Mouse (Mus musculus) midbrain, embryonic 14.5 days (tissue): ENCODE results near the gene Hapln4. TPM values are rescaled to one million over a fixed set of nuclear protein-coding genes. Genes with fewer than 3 reads are reported as not detected.
A peak's percentile ranks its signal among the peaks of the same experiment; 100 is the strongest.
"Not testable (repeated sequence)": the region's sequence is repeated elsewhere in the genome, so short reads cannot be mapped to it uniquely, and the experiment has no call there.

Source experiments
- ATAC-seq: fragments of 200-750 bp; cut with Nextera tagmentation; 2 replicates; pipeline ENCODE4 v1.8.0; 2017; ENCODE audit warnings: moderate number of reproducible peaks, moderate library complexity; ENCODE audit not compliant: low FRiP score, low TSS enrichment
- DNase-seq: peaks from one replicate; pipeline ENCODE4 v3.0.0-alpha.2; 2015
- H3K27ac ChIP-seq: fragments of 300-500 bp; sonication (generic); replicated peaks from 2 replicates; pipeline ENCODE4 v1.5.1; 2014; ENCODE audit warnings: mild to moderate bottlenecking, low read depth, low read length, moderate library complexity
- H3K27me3 ChIP-seq: fragments of 300-500 bp; sonication (generic); 2 replicates; pipeline ENCODE4 v1.6.1; 2014; ENCODE audit warnings: low read length, control low read depth, mixed read lengths; ENCODE audit not compliant: control insufficient read depth, insufficient read depth
- H3K36me3 ChIP-seq: fragments of 300-500 bp; sonication (generic); 2 replicates; pipeline ENCODE4 v1.6.1; 2014; ENCODE audit warnings: low read length, control low read depth; ENCODE audit not compliant: control insufficient read depth, insufficient read depth
- H3K4me1 ChIP-seq: fragments of 300-500 bp; sonication (generic); 2 replicates; pipeline ENCODE4 v1.6.1; 2014; ENCODE audit warnings: mild to moderate bottlenecking, antibody characterized with exemption, low read length, control low read depth; ENCODE audit not compliant: control insufficient read depth, insufficient read depth
- H3K4me2 ChIP-seq: fragments of 300-500 bp; sonication (generic); 2 replicates; pipeline ENCODE4 v1.6.1; 2014; ENCODE audit warnings: mild to moderate bottlenecking, low read length, moderate library complexity
- H3K4me3 ChIP-seq: fragments of 300-500 bp; sonication (generic); replicated peaks from 2 replicates; pipeline ENCODE4 v1.5.1; 2014; ENCODE audit warnings: low read depth, low read length
- H3K9ac ChIP-seq: fragments of 300-500 bp; sonication (generic); replicated peaks from 2 replicates; pipeline ENCODE4 v1.6.1; 2014; ENCODE audit warnings: mild to moderate bottlenecking, low read length, moderate library complexity
- H3K9me3 ChIP-seq: fragments of 300-500 bp; sonication (generic); 2 replicates; pipeline ENCODE4 v1.6.1; 2016; ENCODE audit warnings: low read length, control low read depth, mixed read lengths; ENCODE audit not compliant: control insufficient read depth
- WGBS: fragments of 180-500 bp; shearing (Covaris S2); extraction: QIAGEN DNeasy Blood & Tissue Kit; methylation state at CpG from one replicate; pipeline ENCODE4 v1.1.7; 2014; 5-methylcytosine and 5-hydroxymethylcytosine counted together
- polyA plus RNA-seq: library from polyadenylated mRNA; unstranded; fragments of >200 nt; fragmentation: Nextera tagmentation; extraction: Ambion mirVana; gene quantifications from 2 replicates; pipeline ENCODE4 v1.2.1, GENCODE M21; 2014

Gene Hapln4
- polyA plus RNA-seq = 1.2 and 1.3 TPM in 2 replicates

- Histone ChIP-seq H3K9me3 (no peaks in the 10 kb centered on the region), H3K27me3 (peaks cover 61% of the 10 kb centered on the region), H3K27ac (no peak within 1 kb of the TSS), H3K4me1 (peaks cover 13% of the 10 kb centered on the region; the same call in 1 of the 2 replicates), H3K4me3 (peak within 1 kb of the TSS; percentile 40), H3K4me2 (peak within 1 kb of the TSS; percentile 77), H3K36me3 (peaks cover 10% of the 10 kb centered on the region; the same call in 1 of the 2 replicates), H3K9ac (peak within 1 kb of the TSS; percentile 47)
- ATAC-seq (no peak), DNase-seq (peak; percentile 74)
- WGBS = under 1% methylated on average over 26 of the region's 26 CpGs
Measured at GRCm38 (mm10) chr8:70083285-70083684, at the start of gene Hapln4. TSS of gene Hapln4 (plus strand) at chr8:70083457.

GRCm38 (mm10) chr8:70037994-70038393, 45.3 kb upstream of the Hapln4 start:
- no peak overlapping the region for H3K4me3 ChIP-seq
- no peak overlapping the region for H3K27ac ChIP-seq
- ATAC-seq (no peak), DNase-seq (no peak)
- 95% methylated on average over 1 of the region's 1 CpGs for WGBS
- peaks cover 28% of the 10 kb centered on the region for H3K36me3 ChIP-seq
- H3K9me3 ChIP-seq = no peaks in the 10 kb centered on the region
- H3K27me3 ChIP-seq = no peaks in the 10 kb centered on the region
- no peak overlapping the region for H3K4me2 ChIP-seq
- no peak overlapping the region for H3K9ac ChIP-seq
- H3K4me1 ChIP-seq = peaks cover 17% of the 10 kb centered on the region

GRCm38 (mm10) chr8:70041885-70042546, 41.2 kb upstream of the Hapln4 start:
- peak overlapping the region; percentile 97 for H3K4me3 ChIP-seq
- DNase-seq (no peak), ATAC-seq (peak; percentile 49)
- H3K9ac ChIP-seq = peak overlapping the region; percentile 90
- H3K4me2 ChIP-seq = peak overlapping the region; percentile 92
- H3K27me3 ChIP-seq = no peaks in the 10 kb centered on the region
- H3K27ac ChIP-seq = peak overlapping the region; percentile 85
- WGBS = 2% methylated on average over 42 of the region's 47 CpGs
- H3K36me3 ChIP-seq = peaks cover 13% of the 10 kb centered on the region
- H3K4me1 ChIP-seq = peaks cover 27% of the 10 kb centered on the region
- H3K9me3 ChIP-seq = no peaks in the 10 kb centered on the region

GRCm38 (mm10) chr8:70042583-70043455, 40.4 kb upstream of the Hapln4 start, which contains the start of the genes Mau2 and Sugp1:
TSS of gene Mau2 (minus strand) at chr8:70042734.
TSS of gene Sugp1 (plus strand) at chr8:70042813.
- peak; percentile 97 for ATAC-seq
- H3K9ac ChIP-seq = peak within 1 kb of the TSS; percentile 90
- peak within 1 kb of the TSS; percentile 92 for H3K4me2 ChIP-seq
- H3K9me3 ChIP-seq = no peaks in the 10 kb centered on the region
- DNase-seq = peak; percentile 98
- H3K36me3 ChIP-seq = peaks cover 7% of the 10 kb centered on the region
- H3K27ac ChIP-seq = peak within 1 kb of the TSS; percentile 85
- peaks cover 27% of the 10 kb centered on the region for H3K4me1 ChIP-seq
- peak within 1 kb of the TSS; percentile 97 for H3K4me3 ChIP-seq
- WGBS = 1% methylated on average over 65 of the region's 65 CpGs
- H3K27me3 ChIP-seq = no peaks in the 10 kb centered on the region

GRCm38 (mm10) chr8:70043996-70044395, 39.3 kb upstream of the Hapln4 start:
- ATAC-seq = no peak

GRCm38 (mm10) chr8:70049662-70050061, 33.6 kb upstream of the Hapln4 start:
- Histone ChIP-seq H3K27ac (no peak overlapping the region), H3K4me3 (no peak overlapping the region)

More at GRCm38 (mm10) chr8:70043996-70044395, 39.3 kb upstream of the Hapln4 start:
- DNase-seq = no peak
- H3K9ac ChIP-seq = peak overlapping the region; percentile 90
- no peak overlapping the region for H3K27ac ChIP-seq
- H3K36me3 ChIP-seq = peaks cover 11% of the 10 kb centered on the region
- peak overlapping the region; percentile 92 for H3K4me2 ChIP-seq
- 89% methylated on average over 5 of the region's 5 CpGs for WGBS
- H3K27me3 ChIP-seq = no peaks in the 10 kb centered on the region
- peaks cover 27% of the 10 kb centered on the region for H3K4me1 ChIP-seq
- no peaks in the 10 kb centered on the region for H3K9me3 ChIP-seq
- peak overlapping the region; percentile 97 for H3K4me3 ChIP-seq

GRCm38 (mm10) chr8:70050434-70050833, 32.8 kb upstream of the Hapln4 start:
- not testable (repeated sequence) for H3K4me1 ChIP-seq, H3K27ac ChIP-seq, H3K4me3 ChIP-seq, H3K27me3 ChIP-seq, H3K4me2 ChIP-seq, H3K9me3 ChIP-seq, H3K9ac ChIP-seq, DNase-seq, ATAC-seq
- 97% methylated on average over 5 of the region's 5 CpGs for whole genome bisulfite sequencing
- H3K36me3 ChIP-seq = peaks cover 66% of the 10 kb centered on the region

More at GRCm38 (mm10) chr8:70049662-70050061, 33.6 kb upstream of the Hapln4 start:
- H3K36me3 ChIP-seq = peaks cover 58% of the 10 kb centered on the region
- no peak overlapping the region for H3K4me2 ChIP-seq
- no peak for ATAC-seq
- no peak for DNase-seq
- H3K27me3 ChIP-seq = no peaks in the 10 kb centered on the region
- H3K4me1 ChIP-seq = no peaks in the 10 kb centered on the region
- H3K9ac ChIP-seq = no peak overlapping the region
- H3K9me3 ChIP-seq = no peaks in the 10 kb centered on the region

- H3K36me3 ChIP-seq = peaks cover 91% of the 10 kb centered on the region
- no peak for DNase-seq
- ATAC-seq = no peak
- H3K9me3 ChIP-seq = no peaks in the 10 kb centered on the region
- H3K9ac ChIP-seq = no peak overlapping the region
- H3K4me2 ChIP-seq = no peak overlapping the region
- H3K4me3 ChIP-seq = no peak overlapping the region
- no peaks in the 10 kb centered on the region for H3K27me3 ChIP-seq
- H3K4me1 ChIP-seq = no peaks in the 10 kb centered on the region
- WGBS = 37% methylated on average over 1 of the region's 1 CpGs
- no peak overlapping the region for H3K27ac ChIP-seq
Measured at GRCm38 (mm10) chr8:70057721-70058120, 25.5 kb upstream of the Hapln4 start.
